Mouse (Mus musculus): ENCODE measurements around the gene Rita1. TPM values are rescaled to one million over a fixed set of nuclear protein-coding genes. Genes with fewer than 3 reads are reported as not detected.

Rita1 gene
- polyA plus RNA-seq, 1 experiment from 2014 or later: 6.5 TPM

DNA sequence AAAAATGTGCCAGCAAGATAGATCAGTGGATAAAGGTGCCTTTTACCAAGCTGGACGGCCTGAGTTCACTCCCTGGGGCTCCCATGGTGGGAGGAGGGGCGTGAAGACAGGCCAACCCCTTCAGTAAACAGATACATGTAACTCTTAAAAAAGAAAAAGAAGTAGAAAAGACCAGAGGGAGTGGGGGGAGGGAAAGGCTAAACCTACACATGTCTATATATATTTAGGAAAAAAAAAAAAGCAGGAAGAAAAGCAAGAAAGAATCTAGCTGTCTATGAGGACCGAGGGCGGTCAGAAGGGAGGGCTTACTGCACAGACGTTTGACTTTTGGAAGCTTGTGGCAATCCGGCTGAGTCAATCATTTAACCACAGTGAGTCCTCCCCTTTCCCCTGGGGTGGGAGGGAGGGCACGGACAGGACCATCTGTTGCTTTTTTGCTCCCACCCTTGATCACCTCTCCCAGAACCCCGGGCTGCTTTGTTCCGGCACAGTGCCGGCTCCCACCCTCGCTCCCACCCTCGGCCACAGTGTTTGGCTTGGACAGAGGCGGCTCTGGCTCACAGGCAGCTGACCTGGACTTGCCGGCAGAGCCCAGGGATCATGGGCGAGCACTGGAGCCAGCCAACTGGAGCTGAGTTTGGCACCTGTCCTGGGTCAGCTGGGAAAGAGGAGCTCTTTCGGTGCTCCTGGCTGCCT is 51.6 kb downstream of the Rita1 start:
- Histone ChIP-seq H3K36me3 (peaks cover 33% of the 10 kb centered on the region), H3K27ac (peak overlapping the region; percentile 75), H3K9me3 (replicated peaks) (no peaks in the 10 kb centered on the region), H3K4me3 (replicated peaks) (peak overlapping the region; percentile 49), H3K27me3 (no peaks in the 10 kb centered on the region), H3K4me2 (peak overlapping the region; percentile 53), H3K9ac (peak overlapping the region; percentile 49), H3K4me1 (replicated peaks) (peaks cover 79% of the 10 kb centered on the region)
- WGBS (ENCODE audit: insufficient replicate concordance): 7% methylated on average over 16 of the region's 16 CpGs
- ATAC-seq (ENCODE audit: low read depth) (peak; percentile 47), DNase-seq (no peak)

- Histone ChIP-seq H3K4me3 (replicated peaks) (peak overlapping the region; percentile 49), H3K27ac (peak overlapping the region; percentile 75), H3K27me3 (no peaks in the 10 kb centered on the region), H3K4me1 (replicated peaks) (peaks cover 73% of the 10 kb centered on the region), H3K36me3 (peaks cover 39% of the 10 kb centered on the region), H3K4me2 (peak overlapping the region; percentile 53), H3K9me3 (replicated peaks) (no peaks in the 10 kb centered on the region), H3K9ac (peak overlapping the region; percentile 38; the same call in 1 of the 2 replicates)
- DNase-seq (no peak), ATAC-seq (ENCODE audit: low read depth) (no peak)
- 32% methylated on average over 9 of the region's 9 CpGs for WGBS (ENCODE audit: insufficient replicate concordance)
Measured at GRCm38 (mm10) chr5:120560129-120560615, 52.2 kb downstream of the Rita1 start.

GRCm38 (mm10) chr5:120558762-120559161 is 53.6 kb downstream of the Rita1 start:
- no peaks in the 10 kb centered on the region for H3K27me3 ChIP-seq
- 16% methylated on average over 14 of the region's 14 CpGs for WGBS (ENCODE audit: insufficient replicate concordance)
- H3K9ac ChIP-seq: peak overlapping the region; percentile 38
- ATAC-seq (ENCODE audit: low read depth): peak; percentile 41
- no peaks in the 10 kb centered on the region for H3K9me3 ChIP-seq (replicated peaks)
- H3K4me3 ChIP-seq (replicated peaks): peak overlapping the region; percentile 49
- no peak for DNase-seq
- peak overlapping the region; percentile 53 for H3K4me2 ChIP-seq
- H3K36me3 ChIP-seq: peaks cover 51% of the 10 kb centered on the region
- peak overlapping the region; percentile 79 for H3K27ac ChIP-seq
- peaks cover 60% of the 10 kb centered on the region for H3K4me1 ChIP-seq (replicated peaks)

- peak overlapping the region; percentile 53; the same call in 1 of the 2 replicates for H3K4me2 ChIP-seq
- no peak overlapping the region for H3K9ac ChIP-seq
- no peak for ATAC-seq (ENCODE audit: low read depth)
- no peaks in the 10 kb centered on the region for H3K9me3 ChIP-seq (replicated peaks)
- peaks cover 53% of the 10 kb centered on the region for H3K4me1 ChIP-seq (replicated peaks)
- peak overlapping the region; percentile 49; the same call in 1 of the 2 replicates for H3K4me3 ChIP-seq (replicated peaks)
- peak overlapping the region; percentile 79; the same call in 1 of the 2 replicates for H3K27ac ChIP-seq
- WGBS (ENCODE audit: insufficient replicate concordance): 76% methylated on average over 8 of the region's 8 CpGs
- H3K27me3 ChIP-seq: no peaks in the 10 kb centered on the region
- H3K36me3 ChIP-seq: peaks cover 58% of the 10 kb centered on the region
- no peak for DNase-seq
Measured at GRCm38 (mm10) chr5:120558041-120558440, 54.3 kb downstream of the Rita1 start.

DNA sequence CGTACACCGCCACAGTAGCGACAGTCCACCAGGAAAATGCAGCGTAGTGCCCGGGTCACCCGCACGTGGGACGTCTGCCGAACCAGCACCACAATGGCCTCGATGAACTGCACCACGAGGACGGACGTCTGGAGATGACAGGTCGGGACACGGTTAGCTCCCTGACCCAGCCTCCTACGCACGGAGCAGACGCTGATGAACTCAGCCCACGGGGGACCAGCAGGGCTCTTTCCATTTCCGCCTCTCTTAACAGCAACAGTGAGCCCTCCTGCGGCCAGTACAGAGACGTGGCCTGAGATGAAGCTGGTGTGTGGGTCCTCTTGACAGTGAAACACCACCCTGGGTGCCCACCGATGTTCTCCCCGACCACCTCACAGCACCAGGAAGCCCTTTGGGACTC is 56.5 kb downstream of the Rita1 start:
- H3K4me3 ChIP-seq (replicated peaks): no peak overlapping the region
- WGBS (ENCODE audit: insufficient replicate concordance): 90% methylated on average over 24 of the region's 24 CpGs
- DNase-seq (no peak), ATAC-seq (ENCODE audit: low read depth) (no peak)
- no peaks in the 10 kb centered on the region for H3K27me3 ChIP-seq
- H3K36me3 ChIP-seq: peaks cover 80% of the 10 kb centered on the region
- no peaks in the 10 kb centered on the region for H3K9me3 ChIP-seq (replicated peaks)
- peaks cover 34% of the 10 kb centered on the region for H3K4me1 ChIP-seq (replicated peaks)
- no peak overlapping the region for H3K4me2 ChIP-seq
- no peak overlapping the region; the same call in 1 of the 2 replicates for H3K27ac ChIP-seq
- H3K9ac ChIP-seq: no peak overlapping the region

DNA sequence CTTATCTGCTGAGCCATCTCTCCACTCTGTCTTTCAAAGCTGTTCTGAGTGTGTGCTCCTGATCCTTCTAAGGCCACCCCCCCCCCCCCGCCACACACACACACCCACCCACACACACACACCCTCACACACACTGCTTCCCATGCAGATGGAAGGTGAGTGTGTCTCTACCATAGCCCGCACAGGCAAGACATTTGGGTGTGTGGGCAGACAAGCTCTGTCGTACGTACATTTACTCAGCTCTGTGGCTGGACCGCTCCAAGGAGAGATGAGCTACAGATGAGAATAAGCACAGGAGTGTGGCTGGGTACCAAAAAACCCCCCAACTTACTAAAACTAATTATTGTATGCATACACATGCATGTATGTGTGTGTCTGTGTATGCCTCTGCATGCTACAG is 61.7 kb downstream of the Rita1 start:
- Histone ChIP-seq H3K9ac (no peak overlapping the region), H3K4me2 (no peak overlapping the region), H3K27ac (no peak overlapping the region), H3K9me3 (replicated peaks) (no peaks in the 10 kb centered on the region), H3K4me1 (replicated peaks) (no peaks in the 10 kb centered on the region; the same call in 1 of the 2 replicates), H3K36me3 (peaks cover 84% of the 10 kb centered on the region), H3K27me3 (no peaks in the 10 kb centered on the region), H3K4me3 (replicated peaks) (no peak overlapping the region)
- ATAC-seq (ENCODE audit: low read depth) (no peak), DNase-seq (no peak)
- WGBS (ENCODE audit: insufficient replicate concordance): 93% methylated on average over 5 of the region's 5 CpGs

DNA sequence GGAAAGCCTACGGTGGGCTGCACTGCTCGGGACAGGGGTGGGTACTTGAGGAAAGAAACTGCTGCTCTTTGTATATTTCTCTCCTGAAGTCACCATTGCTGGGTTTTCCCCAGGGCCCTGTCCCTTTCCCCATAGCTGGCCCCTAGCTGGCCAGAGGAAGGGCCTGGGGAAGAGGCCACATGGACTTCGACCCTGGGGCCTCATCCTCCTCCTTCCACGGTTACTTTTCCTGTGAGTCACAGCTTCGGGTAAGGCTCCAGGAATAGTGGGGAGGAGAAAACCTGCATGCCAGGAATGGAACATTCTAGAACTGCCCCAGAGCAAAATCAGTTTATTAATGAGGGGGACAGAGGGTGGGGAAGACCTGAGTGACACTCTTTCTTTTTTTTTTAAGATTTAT is 62.3 kb downstream of the Rita1 start:
- no peak overlapping the region for H3K4me3 ChIP-seq (replicated peaks)
- H3K9ac ChIP-seq: no peak overlapping the region
- H3K4me1 ChIP-seq (replicated peaks): no peaks in the 10 kb centered on the region; the same call in 1 of the 2 replicates
- DNase-seq (no peak), ATAC-seq (ENCODE audit: low read depth) (no peak)
- no peak overlapping the region for H3K27ac ChIP-seq
- peaks cover 81% of the 10 kb centered on the region for H3K36me3 ChIP-seq
- H3K4me2 ChIP-seq: no peak overlapping the region
- WGBS (ENCODE audit: insufficient replicate concordance): 74% methylated on average over 5 of the region's 5 CpGs
- no peaks in the 10 kb centered on the region for H3K27me3 ChIP-seq
- no peaks in the 10 kb centered on the region for H3K9me3 ChIP-seq (replicated peaks)

DNA sequence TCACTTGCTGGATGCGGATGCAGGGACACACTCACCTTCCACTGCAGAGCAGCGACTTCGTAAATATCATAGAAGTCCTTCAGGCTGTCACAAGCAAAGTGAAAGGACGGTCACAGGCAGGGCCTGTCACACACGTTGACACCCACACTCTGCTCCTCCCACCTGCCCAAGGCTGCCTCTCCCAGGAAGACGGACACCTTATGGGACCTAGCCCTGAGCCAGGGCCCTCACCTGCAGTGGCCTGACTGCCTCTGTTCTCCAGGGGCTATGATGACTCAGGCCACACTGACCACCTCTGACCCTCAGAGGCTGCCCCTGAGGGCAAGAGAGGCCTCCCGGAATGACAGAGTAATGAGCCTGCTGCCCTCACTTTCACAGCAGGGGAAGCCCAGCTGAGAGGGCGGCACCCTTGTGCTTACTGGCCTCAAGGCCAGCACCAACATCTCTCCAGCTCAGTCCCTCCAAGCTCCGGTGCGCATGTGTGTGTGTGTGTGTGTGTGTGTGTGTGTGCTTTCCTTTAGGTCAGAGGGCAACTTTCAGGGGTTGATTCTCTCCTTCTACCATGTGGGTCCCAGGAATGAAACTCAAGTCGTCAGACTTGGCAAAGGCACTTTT is 64.0 kb downstream of the Rita1 start:
- H3K4me3 ChIP-seq (replicated peaks): no peak overlapping the region
- no peaks in the 10 kb centered on the region for H3K9me3 ChIP-seq (replicated peaks)
- no peak for DNase-seq
- H3K27me3 ChIP-seq: no peaks in the 10 kb centered on the region
- no peak overlapping the region for H3K27ac ChIP-seq
- WGBS (ENCODE audit: insufficient replicate concordance): 80% methylated on average over 11 of the region's 11 CpGs
- no peaks in the 10 kb centered on the region; the same call in 1 of the 2 replicates for H3K4me1 ChIP-seq (replicated peaks)
- no peak for ATAC-seq (ENCODE audit: low read depth)
- H3K36me3 ChIP-seq: peaks cover 81% of the 10 kb centered on the region
- H3K9ac ChIP-seq: no peak overlapping the region
- H3K4me2 ChIP-seq: no peak overlapping the region

Other genes starting within 250 kb of the Rita1 start
- not detected in 2 replicates for gene Lhx5, start 180.9 kb downstream of the Rita1 start, polyA plus RNA-seq (2015; fragmentation: Nextera tagmentation; extraction: Ambion mirVana)
- 0.82 and 1.0 TPM in 2 replicates for gene Sdsl, start 139.8 kb downstream of the Rita1 start, polyA plus RNA-seq (2015; fragmentation: Nextera tagmentation; extraction: Ambion mirVana)
- not detected in 2 replicates for gene Sds, start 136.1 kb downstream of the Rita1 start, polyA plus RNA-seq (2015; fragmentation: Nextera tagmentation; extraction: Ambion mirVana)
- gene Plbd2, start 109.0 kb downstream of the Rita1 start, polyA plus RNA-seq (2015; fragmentation: Nextera tagmentation; extraction: Ambion mirVana): 17.3 and 17.9 TPM in 2 replicates
- 4.0 and 4.7 TPM in 2 replicates for gene Slc8b1, start 101.4 kb downstream of the Rita1 start, polyA plus RNA-seq (2015; fragmentation: Nextera tagmentation; extraction: Ambion mirVana)
- 21.4 and 22.7 TPM in 2 replicates for gene Tpcn1, start 23.9 kb downstream of the Rita1 start, polyA plus RNA-seq (2015; fragmentation: Nextera tagmentation; extraction: Ambion mirVana)
- 1.8 and 1.9 TPM in 2 replicates for gene Iqcd, start 23.6 kb downstream of the Rita1 start, polyA plus RNA-seq (2015; fragmentation: Nextera tagmentation; extraction: Ambion mirVana)
- gene Ddx54, start 150 bp upstream of the Rita1 start, polyA plus RNA-seq (2015; fragmentation: Nextera tagmentation; extraction: Ambion mirVana): 22.9 and 26.0 TPM in 2 replicates
- gene Cfap73, start 21.6 kb upstream of the Rita1 start, polyA plus RNA-seq (2015; fragmentation: Nextera tagmentation; extraction: Ambion mirVana): not detected in 2 replicates
- gene Rasal1, start 36.2 kb upstream of the Rita1 start, polyA plus RNA-seq (2015; fragmentation: Nextera tagmentation; extraction: Ambion mirVana): 0.18 and 0.22 TPM in 2 replicates
- gene Dtx1, start 99.3 kb upstream of the Rita1 start, polyA plus RNA-seq (2015; fragmentation: Nextera tagmentation; extraction: Ambion mirVana): 0.21 and 0.53 TPM in 2 replicates
- gene Oas2, start 137.3 kb upstream of the Rita1 start, polyA plus RNA-seq (2015; fragmentation: Nextera tagmentation; extraction: Ambion mirVana): 0.25 and 0.34 TPM in 2 replicates
- 0.12 and 0.17 TPM in 2 replicates for gene Oas3, start 165.1 kb upstream of the Rita1 start, polyA plus RNA-seq (2015; fragmentation: Nextera tagmentation; extraction: Ambion mirVana)
- gene Oas1e, start 182.9 kb upstream of the Rita1 start, polyA plus RNA-seq (2015; fragmentation: Nextera tagmentation; extraction: Ambion mirVana): not detected in 2 replicates
- gene Oas1c, start 199.9 kb upstream of the Rita1 start, polyA plus RNA-seq (2015; fragmentation: Nextera tagmentation; extraction: Ambion mirVana): 0.08 and 0.22 TPM in 2 replicates
- gene Oas1f, start 234.8 kb upstream of the Rita1 start, polyA plus RNA-seq (2015; fragmentation: Nextera tagmentation; extraction: Ambion mirVana): not detected in 2 replicates
- gene Oas1h, start 248.8 kb upstream of the Rita1 start, polyA plus RNA-seq (2015; fragmentation: Nextera tagmentation; extraction: Ambion mirVana): not detected in 2 replicates